Mouse (Mus musculus) cerebellum, adult 18-20 months (tissue): ENCODE measurements at regions not wholly inside any gene's neighbourhood (a gene's known extent, or its start where the extent isn't known, plus 50 kb on each side); places are given as distances from the start of the nearest gene placed in this dataset.

Source experiments
- DNase-seq, 2 experiments: peaks; one replicate each; pipeline ENCODE4 v3.0.0; 2021

- peak; percentile 5 to 26 for DNase-seq
These were observed 73.9 kb upstream of the Itm2a start for GRCm38 (mm10) chrX:107477066-107477465.

- DNase-seq: no peak
These were observed 66.1 kb upstream of the Itm2a start for GRCm38 (mm10) chrX:107469242-107469641.
